Mouse (Mus musculus): ENCODE results near the gene Scaf8. TPM values are rescaled to one million over a fixed set of nuclear protein-coding genes. Genes with fewer than 3 reads are reported as not detected.

Scaf8 gene
- total RNA-seq, 2 experiments from 2014 or later: 30.2 to 37.9 TPM

DNA sequence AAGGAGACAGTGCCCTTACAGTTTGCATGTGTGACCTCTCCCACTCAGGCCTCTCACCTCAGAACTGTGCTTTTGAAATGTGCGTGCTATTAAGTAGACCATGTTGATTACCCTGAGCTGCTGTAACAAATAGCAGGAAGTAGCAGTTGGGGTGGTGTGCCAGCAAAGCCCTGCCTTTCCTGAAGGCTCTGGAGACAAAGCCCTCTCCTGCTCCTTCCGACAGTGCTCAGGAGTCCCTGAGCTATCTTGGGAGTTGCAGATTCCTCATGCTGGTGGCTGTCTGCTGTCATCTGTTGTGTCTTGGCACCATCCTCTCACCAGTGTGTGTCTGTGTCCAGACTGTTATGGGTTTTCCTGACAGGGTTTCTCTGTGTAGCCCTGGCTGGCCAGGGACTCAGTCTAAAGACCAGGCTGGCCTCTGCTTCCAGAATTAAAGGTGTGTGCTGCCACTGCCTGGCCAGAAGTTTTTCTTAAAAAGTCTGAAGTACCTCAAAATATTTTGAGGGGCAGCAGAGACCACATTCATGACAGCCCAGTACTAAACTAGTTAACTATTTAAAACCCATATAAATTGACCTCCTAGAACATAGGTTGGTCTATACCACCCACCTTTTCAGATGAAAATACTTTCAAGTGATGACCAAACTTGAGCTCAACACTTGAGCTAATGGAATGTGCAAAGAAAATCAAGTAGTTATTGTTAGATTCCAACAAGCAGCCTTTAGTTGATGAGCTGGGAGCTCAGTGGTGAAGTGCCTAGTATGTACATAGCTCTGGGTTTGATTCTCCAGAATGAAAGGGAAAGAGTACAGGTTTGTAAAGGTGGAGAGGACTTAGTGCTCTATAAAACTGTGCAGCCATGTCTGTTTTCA lies 92.0 kb downstream of the Scaf8 start:
- peak; percentile 30 for ATAC-seq (replicated peaks; ENCODE audit: poor library complexity)

DNA sequence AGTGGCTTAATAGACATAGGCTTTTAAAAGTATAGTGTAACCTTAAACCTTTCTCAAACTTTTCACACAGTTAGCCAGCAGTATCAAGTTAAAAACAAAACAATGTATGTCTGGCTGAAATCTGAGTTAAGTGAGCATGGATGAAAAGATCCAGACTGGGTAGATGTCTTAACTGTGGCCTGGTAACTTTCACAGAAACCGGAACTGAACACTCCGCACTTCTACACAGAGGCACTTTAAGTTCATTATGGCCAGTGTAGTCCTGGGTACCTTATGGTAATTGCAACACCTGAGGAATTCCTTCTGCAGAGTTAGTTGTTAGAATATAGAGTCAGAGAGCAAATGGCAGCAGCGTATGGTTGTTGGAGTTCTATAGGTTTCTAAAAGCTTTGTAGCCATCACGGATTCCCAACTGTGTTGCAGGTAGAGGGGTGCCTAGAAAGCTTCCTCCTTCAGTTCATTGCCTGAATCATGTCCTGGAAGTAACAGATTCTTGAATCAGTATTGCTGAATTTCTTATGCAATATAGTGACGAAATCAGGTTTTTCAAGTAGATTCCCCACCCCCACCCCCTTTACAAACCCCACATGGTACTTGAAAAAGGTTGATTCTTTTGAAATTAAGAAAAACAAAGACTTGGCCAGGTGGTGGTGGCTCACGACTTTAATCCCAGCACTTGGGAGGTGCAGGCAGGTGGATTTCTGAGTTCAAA lies 92.9 kb downstream of the Scaf8 start:
- no peak for ATAC-seq (replicated peaks; ENCODE audit: poor library complexity)

DNA sequence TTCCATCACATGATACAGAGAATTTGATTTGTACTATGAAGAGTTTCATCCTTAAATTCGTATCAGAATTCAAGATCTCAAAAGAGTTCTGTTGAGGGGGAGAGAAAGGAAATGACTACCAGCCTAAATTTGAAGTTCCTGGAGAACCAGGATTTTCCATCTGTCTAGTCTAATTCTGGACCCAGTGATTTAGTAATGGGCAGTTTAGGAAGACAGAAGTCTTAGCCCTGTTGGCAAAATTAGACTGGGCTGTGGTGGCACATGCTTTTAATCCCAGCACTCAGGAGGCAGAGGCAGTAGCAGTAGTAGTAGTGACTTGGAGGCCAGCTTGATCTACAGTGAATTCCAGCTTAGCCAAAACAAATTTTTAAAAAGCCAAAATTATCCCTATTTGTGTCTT lies 93.7 kb downstream of the Scaf8 start:
- no peak for ATAC-seq (replicated peaks; ENCODE audit: poor library complexity)

DNA sequence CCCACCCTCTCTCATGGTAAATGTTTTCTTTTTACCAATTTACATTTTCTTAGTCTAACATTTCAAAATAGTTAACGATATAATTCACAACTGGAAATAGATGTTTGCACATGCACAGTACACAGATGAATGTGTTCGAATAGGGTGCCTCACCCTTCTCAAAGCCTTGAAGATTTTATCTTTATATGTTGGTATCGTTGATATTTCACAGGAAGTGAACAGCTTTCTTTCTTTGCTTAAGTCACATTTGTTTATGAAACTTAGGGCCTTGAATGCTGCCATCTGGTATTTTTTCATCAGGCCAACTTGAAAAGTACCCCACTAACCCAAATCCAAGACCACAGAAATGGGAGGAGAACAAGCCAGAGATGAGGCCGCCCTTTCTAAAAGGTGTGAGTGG lies 94.8 kb downstream of the Scaf8 start:
- ATAC-seq (replicated peaks; ENCODE audit: poor library complexity): no peak

DNA sequence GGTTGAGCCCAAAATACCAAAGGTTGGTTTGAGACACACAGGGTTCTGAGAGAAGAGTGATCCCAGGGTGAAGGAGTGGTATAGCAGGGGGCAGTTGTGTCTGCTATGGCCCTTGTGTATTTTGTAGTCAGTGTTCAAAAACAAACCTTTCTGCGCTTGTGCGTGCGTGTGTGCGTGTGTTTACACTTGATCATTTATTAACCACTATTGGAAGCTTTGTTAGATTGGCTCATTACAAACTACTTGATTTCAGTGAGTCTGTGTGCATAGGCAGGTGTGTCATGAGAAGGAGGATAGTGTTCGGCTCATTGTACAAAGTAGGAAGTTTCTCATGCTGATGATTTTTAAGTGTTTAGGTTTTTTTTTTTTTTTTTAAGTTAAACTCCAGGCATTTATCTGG lies 95.4 kb downstream of the Scaf8 start:
- ATAC-seq (replicated peaks; ENCODE audit: poor library complexity): no peak

DNA sequence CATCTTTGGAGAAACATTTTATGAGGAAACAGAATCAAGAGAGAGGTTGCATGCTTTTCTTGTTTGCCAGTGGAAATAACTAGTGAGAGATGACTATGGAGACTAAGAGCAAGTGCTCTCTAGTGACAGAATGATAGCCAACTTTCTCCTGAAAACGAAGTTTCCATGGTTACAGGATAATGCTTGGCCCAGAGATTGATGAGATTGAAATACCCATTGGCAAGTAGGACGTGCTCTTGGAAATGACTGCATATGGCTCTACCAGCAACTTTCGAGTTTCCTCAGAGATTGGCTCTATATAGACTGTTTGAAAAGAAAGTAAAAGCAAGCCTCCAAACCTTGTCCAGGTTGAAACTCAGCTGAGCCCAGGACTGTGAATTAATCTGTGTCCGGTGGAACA lies 97.3 kb downstream of the Scaf8 start:
- no peak for ATAC-seq (replicated peaks; ENCODE audit: poor library complexity)

DNA sequence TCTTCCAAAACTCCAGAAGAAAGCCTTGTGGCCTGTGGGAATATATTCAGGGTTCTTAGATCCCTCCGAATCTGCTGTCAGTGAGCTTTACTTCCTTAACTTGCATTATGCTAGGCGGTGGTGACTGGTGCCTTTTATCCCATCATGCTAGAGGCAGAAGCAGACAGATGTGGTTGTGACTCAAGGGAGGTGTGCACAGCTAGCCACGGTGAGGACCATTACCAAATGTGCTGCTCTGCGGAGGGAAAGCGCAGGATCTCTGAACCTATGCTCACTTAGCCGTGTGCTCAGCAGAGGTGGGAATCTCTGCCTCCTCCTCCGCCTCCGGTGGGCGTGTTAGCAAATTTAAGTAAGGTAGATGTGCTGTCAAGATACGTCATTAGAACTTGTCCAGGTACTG lies 98.1 kb downstream of the Scaf8 start:
- ATAC-seq (replicated peaks; ENCODE audit: poor library complexity): no peak

DNA sequence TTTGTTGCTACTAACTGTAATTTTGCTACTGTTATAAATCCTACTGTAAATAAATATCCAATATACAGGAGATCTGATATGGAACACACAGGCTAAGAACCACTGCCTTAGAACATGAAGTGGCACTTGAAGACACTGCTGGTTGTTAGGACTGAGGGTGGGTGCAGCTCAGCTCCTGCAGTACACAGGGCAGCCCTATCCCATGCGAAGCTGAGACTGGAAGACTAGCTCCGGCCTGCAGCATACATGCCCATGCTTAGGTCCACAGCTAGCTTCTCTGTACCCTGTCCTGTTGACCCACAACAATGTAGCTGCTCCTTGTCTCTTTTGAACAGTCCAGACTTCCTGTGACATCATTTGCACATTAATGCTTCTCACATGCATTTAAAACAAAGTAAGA lies 100.1 kb downstream of the Scaf8 start:
- no peak for ATAC-seq (replicated peaks; ENCODE audit: poor library complexity)

DNA sequence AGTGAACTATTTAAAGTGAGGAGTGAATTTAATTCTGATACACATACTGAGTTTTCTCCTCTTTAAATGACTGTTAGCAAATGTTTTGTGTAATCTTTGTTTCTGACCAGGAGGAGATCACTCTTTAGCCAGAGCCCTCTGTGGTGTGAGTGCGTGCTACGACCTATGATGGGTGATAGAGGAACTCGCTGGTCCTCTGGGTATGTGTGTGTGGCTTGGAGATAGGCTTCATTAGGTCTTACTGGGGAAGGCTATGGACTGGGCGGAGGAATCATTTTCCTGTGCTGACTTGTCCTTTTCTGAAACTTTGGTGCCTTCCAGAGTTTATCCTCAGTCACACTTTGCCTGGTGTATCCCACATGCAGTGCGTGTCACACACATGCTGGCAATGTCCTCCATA lies 102.3 kb downstream of the Scaf8 start:
- no peak for ATAC-seq (replicated peaks; ENCODE audit: poor library complexity)

DNA sequence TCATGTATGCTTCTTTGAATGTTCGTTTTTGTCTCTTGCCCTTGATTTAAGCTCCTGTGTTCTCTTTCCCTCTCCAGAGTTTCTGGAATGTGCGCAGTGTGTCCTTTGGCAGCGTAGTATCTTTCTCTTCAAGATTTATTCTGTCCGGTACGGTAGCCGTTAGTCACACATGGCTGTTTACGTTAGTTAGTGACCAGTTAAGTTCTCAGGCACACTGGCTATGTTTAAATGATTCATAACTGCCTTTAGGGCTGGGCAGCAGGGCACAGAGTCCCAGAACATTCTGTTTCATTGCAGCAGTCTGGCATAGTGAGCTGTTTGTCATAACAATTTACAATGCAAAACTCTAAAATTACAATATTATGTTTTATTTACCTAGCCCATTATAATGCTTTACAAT lies 103.6 kb downstream of the Scaf8 start:
- no peak for ATAC-seq (replicated peaks; ENCODE audit: poor library complexity)

DNA sequence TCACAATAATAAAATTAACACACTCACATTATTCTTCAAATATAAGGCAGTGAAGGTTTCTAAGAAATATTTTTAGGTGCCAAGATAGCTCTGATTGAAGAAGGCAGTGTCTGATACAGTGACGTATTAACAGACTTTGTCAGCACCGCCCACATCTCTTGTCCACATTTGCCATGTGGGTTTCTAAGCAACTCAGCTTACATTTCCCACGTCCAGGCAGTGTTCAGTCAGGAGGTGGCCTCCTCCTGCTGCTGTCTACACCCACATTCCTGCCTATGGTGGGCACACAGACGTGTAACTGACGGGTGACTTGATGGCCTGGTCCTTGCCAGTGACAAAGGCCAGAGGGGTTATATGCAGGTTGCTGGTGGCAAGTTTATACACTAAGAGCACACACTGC lies 104.1 kb downstream of the Scaf8 start:
- ATAC-seq (replicated peaks; ENCODE audit: poor library complexity): no peak

DNA sequence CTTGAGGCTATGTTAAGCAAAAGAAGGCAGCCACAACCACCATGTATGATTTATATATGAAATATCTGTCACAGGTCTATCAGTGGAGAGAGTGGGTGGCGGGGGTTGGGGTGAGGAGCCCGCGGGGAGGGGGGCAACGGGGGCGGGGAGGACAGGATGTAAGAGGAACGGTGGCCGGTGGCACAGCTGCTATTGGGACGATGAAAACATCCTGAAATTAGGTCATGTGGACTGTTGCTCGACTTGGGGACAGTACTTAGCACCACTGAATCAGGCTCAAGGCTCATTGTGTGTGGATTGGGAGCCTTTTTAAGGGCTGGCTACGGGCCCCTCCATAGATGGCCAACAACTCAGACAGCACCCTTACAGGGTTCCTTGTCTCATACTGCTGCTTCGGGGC lies 105.4 kb downstream of the Scaf8 start:
- no peak for ATAC-seq (replicated peaks; ENCODE audit: poor library complexity)

DNA sequence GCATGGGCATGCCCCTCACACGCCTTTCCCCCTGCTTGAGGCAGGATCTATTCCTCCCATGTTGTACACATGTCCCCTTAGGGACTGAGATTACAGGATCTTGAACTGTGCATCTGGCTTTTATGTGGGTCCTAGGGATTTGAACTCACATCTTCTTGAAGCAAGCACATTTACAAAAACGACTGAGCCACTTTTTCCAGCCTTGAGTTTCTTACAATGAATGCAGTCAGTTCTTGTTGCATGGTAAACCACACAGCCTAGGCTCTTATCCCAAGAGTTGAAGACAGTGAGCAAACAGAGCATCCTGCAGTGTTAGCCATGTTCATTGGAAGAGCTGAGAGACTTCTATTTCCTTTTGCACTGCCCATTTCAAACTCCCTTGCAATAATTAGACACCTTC lies 108.3 kb downstream of the Scaf8 start:
- no peak for ATAC-seq (replicated peaks; ENCODE audit: poor library complexity)

DNA sequence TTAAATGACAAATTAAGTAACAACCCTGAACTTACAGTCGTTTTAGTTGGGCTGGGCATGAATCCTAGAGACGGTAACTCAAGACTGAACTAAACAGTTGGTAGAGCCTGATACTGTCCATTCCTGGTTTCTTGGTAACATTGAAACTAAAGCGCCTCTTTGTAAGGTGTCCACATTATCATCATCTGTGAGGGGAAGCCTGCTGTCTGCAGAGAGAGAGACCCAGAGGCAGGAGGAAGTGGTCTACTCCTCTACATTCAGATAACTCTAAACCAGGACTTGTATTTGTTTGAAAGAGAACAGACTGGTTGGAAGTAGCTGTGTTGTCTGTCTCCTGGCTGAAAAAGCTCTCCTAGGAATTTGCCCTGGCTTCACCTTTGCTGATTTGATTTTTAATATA lies 108.9 kb downstream of the Scaf8 start:
- ATAC-seq (replicated peaks; ENCODE audit: poor library complexity): 0 out of 2 replicates have a peak, but pooled peaks have one; percentile 15

DNA sequence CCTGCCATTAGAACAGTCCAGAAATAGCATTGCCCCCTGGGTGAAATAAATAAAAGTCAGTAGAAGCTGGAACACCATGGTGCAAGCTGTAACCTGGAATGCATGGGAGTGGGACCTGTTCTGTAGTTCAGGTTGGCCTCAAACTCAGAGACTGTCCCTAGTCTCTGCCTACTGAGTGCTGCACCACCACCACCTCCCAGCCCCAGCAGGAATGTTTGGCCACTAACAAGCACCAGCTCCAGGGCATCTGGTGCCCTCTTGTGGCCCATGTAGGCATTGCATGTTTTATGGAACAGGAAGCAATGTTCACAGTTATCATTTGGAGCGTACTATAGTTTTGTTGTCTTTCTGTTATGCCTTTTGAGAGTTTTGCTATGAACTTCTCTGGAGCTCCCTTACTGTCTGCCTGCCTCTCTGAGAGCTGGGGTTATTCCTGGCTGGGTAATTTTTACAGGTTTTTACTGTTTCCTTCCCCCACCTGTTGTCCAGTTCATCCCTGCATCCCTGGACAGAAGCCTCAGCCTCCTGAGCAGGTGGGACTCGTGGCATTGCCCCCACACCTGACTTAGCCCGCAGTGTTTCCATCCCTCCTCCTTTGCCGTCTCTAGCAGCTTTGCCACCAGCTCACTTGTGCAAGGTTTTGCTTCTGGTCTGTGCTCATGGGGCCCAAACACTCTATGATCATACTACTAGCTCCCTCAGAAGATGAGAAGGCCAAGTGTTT lies 109.8 kb downstream of the Scaf8 start:
- peak; percentile 96 for ATAC-seq (replicated peaks; ENCODE audit: poor library complexity)

DNA sequence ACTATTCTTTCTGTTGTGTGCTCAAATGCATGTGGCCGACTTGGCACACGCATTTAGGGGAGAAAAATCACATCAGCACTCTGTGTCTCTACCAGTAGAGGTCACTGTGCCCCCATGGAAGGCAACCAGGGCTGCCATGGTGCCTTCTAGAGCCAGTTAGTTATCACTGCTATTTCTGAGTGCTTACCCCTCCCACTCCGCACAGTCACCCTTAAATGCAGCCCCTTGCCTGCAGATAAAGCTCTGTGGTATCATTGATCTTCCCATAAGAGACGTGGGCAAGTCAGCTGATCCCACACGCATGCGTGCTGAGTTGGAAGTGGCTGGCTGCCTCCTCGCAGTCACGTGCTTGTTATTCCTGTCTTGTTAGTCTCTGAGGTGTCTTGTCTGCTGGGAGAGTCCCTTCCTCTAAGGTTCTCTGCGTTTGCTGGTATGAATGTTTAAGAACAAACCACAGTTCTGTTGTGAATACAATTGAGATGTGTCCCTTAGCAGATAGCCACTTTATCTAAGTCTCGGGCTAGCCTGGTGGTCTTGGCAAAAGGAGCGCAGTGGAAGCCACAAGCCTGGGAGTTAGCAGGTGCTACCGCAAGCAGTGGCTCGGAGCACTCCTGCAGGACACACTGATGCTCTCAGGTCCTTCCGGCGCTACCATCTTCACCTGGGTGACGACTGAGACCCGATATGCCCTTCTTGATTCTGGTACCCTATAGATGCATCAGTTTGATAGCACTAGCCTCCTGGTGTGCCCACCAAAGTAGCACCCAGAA lies 115.6 kb downstream of the Scaf8 start:
- peak; percentile 99 for ATAC-seq (replicated peaks; ENCODE audit: poor library complexity)

DNA sequence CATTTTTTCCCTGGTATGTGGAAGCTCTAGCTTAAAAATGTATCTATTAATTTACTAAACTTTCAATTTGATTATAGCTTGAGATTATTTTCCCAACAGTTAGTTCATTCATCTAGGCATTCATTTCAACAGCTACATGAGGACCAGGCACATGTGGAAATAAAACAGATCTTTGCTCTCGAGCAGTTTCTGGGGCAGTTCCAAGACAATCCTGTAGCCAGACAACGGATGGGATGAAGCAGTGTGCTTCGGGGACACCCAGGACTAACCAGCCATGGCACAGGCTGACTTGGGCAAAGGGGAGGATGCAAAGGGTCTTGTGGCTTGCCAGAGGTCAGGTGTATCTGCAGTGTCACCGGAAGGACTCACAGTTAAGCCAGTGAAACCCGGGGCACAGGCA lies 117.9 kb downstream of the Scaf8 start:
- ATAC-seq (replicated peaks; ENCODE audit: poor library complexity): no peak

DNA sequence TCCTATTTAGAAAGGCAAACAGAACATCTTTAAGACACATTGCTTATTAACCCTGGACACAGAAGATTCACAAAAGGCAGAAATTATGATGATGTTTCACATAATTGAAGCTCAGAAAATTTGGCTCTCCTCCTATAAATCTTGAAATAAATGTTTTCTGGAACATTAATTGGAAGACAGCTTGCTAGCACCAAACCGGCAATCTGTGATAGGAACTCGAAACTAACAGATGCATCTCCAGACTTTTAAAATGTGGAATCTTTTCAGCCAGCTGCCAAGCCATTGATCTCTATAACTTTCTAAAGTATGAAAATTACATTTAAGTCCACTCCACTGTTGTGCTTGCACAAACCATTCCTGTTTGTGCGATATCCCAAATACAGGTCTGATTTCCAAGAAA lies 128.9 kb downstream of the Scaf8 start:
- ATAC-seq (replicated peaks; ENCODE audit: poor library complexity): no peak

DNA sequence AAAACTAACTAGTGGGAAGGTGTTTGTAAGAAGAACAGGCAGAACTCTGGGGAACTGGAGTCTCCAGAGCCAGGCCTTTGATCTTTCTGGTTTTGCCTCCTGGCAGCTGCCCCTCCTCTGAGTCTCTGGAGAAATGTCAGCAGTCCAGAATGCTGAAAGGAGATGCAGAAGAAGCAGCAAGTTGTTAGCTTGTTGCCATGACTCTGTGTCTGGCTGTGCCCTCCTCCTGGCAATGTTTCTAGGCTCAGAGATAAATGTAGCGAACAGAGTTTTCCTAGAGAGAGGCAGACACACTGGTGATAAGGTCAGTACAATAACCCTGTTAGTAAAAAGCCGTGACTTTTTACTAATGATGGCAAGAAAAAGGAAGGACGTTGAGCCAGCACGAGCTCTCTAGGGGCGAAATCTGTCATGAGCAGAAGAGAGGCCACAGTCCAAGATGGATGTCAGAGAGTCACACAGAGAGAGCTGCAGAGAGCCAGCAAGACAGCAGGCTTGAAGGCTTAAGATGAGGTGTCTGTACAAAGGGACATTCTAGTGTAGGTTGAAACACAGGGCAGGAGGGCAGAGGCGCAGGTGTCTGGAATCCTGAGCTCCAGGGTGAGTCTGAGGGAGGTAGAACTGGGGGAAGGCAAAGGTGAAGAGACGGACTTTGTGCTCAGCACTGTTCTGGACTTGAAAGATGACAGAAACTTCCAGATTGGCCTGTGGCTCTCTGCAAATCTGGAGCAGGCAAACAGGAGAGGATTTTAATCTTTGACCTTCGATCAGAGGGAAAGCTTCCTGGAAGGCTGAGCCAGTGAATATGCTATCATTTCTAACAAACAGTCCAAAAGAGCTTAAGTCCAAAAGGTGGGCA lies 130.3 kb downstream of the Scaf8 start:
- no peak for ATAC-seq (replicated peaks; ENCODE audit: poor library complexity)
